Mouse (Mus musculus): ENCODE measurements around the gene Chga. TPM values are rescaled to one million over a fixed set of nuclear protein-coding genes. Genes with fewer than 3 reads are reported as not detected.

Chga gene
- total RNA-seq, 2 experiments from 2014 or later = 123 to 138 TPM

DNA sequence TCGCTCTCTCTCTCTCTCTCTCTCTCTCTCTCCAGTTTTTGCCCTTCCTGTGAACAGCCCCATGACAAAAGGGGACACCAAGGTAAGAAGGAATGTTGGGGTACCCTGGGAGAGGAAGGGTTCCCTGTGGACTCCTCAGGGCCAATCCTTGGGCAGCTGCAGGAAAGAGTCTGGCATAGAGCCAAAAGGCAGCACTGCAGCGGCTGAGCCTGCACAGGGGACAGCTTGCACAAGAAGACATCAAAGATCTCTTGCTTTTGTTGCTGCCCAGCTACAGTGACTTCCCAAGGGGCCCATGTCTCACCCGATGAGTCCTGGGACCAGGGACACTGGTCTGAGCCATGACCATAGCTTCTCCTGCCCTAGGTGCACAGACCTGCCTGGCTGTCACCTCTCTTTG, 1.1 kb downstream of the Chga start:
- no peak for DNase-seq (ENCODE audit: low spot score in 2 of 2)

DNA sequence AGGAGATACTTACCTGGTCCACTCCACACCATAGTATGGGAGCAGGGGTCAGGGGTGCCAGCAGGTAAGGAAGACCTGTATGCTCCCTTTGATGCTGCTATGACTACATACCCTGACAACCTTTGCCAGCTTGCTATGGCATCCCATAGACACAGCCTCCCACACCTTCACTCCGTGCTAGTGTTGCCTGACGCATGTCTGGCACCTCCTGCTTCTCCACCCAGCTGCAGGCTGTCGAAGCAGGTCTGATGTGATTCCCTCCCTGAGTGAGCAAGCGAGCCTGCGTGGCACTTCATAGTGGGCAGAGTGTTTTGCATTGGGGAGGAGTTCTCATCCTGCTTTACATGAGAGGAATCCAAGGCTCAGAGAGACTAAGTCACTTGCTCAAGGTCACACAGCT, 2.6 kb downstream of the Chga start:
- no peak for DNase-seq (ENCODE audit: low spot score in 2 of 2)

DNA sequence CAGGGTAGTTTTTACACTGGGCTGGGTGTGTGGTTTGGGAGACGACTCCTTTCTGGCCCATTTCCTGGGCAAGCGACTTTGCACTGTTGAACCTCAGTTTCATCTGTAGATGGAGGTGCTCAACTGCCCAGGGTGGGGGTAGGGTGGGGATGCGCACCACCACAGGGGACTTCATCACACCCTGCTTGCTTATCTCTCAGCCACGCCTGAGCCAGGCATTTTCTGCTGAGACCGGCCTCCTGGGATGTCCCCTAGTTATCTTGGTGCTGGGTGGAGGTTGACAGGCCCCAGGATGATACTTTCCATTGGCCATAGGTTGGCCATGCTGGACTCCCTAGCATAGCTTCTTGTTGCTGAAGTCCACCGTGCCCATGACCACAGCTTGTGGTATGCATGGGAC, 10.3 kb downstream of the Chga start:
- DNase-seq (ENCODE audit: low spot score in 2 of 2) = no peak

DNA sequence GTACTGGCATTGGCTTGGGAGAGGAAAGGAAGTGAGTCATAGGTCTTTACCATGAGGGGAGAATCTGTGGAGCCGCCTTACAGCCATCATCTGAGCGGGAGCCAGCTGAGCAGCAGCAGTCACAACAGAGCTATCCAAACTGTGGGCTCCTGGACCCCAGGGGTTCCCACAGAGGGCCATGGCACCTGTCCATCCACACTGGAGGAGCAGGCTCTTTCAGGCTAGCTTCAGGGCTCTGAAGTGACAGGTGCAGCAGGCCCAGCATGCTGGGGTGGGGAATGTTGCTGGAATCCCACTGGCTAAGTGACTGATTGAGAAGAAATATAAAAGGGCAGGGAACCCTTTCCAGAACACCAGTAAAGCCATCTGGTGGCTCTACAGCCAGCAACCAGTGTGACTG, 12.2 kb downstream of the Chga start:
- DNase-seq (ENCODE audit: low spot score in 2 of 2) = no peak

DNA sequence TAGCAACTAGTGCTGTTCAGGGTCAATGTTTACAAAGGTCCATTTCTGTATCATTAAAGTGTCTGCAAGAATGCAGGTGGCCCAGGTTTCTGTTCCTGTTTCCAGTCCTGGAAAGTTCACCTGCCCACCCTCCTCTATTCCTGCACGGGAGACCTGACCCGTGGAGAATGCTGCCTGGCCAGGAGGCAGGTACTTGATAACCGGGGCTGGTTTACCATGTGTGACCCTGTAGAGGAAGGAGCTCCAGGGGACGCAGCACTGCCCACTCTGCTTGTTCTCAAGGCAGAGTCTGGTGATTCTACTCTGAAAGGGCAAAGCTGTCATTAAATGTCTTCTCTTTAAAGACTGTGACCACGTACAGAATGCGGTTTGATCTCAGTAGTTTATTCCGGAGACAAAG, 13.4 kb downstream of the Chga start:
- no peak for DNase-seq (ENCODE audit: low spot score in 2 of 2)

DNA sequence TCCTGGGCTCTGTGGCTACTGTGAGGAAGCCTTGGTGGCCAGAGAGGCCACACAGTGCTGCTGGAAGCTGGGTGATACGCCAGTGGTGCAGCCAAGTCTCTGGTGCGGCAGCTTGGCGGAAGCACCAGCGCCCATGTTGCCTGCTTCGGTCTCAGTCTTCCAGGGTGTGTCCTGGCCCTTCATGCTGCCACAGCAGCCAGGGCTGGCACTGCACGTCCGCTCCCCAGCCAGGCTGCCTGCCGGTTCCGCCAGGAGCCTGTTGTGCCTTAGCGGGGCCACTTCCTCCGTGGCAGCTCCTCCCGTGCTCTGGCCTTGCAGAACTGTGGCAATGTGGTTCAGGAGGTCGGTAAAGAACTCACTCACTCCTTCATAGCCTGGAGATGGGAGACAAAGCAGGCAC, 15.3 kb downstream of the Chga start:
- DNase-seq (ENCODE audit: low spot score in 2 of 2) = no peak

DNA sequence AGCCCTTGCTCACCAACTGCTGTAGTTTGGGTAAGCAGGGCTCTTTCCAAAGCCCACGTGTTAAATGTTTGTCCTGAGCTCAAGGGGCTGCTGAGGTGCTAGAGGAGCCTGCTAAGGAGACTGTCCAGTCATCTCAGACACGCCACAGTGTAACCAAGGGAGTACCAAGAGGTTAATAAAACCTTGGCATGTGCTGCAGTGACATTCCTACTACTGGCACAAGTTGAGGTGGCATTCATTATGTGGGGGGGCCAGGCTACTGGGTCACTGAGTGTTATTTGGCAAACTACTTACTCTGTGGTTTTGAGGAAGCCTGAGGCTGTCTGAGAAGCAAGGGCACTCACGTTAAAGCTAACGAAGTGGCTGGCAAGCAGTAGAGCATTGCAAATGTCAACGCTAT, 16.0 kb downstream of the Chga start:
- DNase-seq (ENCODE audit: low spot score in 2 of 2) = no peak

DNA sequence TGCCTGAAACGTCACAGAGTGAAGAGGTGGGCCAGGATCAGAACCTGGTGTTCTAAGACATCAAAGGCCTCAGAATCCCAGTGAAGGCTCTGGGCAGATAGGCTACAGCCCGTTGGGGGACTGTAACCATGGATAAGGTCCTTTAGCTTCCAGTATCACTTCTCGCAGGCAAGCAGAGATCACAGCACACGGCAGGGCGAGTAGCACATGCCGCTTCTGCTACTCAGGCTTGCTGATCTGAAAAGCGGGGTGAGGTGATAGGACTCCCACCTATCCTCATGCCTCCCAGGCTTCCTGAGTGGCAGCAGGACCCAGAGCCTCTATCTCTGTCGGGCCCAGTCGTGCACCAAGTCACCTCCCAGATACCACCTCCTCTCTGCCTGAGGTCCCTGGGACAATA, 16.9 kb downstream of the Chga start:
- DNase-seq (ENCODE audit: low spot score in 2 of 2) = no peak

DNA sequence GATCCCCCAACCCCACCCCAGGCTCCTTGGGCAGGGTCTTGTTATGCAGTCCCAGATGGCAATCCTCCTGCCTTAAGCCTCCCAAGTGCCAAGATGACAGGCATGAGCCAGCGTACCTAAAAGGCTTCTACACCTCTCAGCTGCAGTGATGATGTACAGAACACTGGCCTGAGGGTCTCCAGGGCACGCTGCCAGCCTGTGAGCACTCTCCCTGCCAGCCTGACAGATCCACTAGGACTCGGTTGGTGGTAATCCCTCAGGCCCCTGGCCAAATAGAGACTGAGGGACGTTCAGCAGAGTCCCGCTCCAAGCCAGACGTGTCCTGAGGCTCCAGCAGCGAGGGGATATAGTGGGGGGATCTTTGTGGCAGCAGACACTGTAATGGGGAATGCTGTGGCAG, 18.3 kb downstream of the Chga start:
- DNase-seq (ENCODE audit: low spot score in 2 of 2) = no peak

DNA sequence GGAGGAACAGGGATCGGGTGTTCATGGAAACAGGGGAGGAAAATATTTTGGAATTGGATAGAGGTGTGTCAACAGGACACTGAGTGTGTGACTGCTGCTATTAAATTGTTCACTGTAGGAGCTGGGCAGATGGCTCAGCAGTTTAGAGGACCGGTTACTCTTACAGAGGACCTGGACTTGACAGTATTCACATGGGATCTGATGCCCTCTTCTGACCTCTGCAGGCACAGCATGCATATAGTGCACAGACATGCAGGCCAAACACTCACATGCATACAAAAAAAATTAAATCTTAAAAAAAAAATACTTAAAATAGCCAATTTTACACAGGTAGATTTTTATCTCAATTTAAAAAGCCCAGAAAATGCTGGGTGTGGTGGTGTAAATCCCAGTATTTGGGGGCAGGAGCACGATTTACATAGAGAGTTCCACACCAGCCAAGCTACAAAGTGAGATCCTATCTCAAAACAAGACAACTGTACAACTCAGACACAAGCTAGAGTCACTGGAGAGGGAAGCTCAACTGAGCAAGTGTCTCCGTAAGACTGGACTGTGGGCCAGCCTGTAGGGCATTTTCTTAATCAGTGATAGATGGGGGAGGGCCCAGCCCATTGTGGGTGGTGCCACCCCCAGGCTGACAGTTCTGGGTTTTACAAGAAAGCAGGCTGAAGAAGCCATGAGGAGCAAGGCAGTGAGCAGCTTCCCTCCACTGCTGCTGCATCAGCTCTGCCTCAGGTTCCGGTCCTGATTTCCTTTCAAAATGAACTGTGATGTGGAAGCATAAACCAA, 21.0 kb downstream of the Chga start:
- no peak for DNase-seq (ENCODE audit: low spot score in 2 of 2)

DNA sequence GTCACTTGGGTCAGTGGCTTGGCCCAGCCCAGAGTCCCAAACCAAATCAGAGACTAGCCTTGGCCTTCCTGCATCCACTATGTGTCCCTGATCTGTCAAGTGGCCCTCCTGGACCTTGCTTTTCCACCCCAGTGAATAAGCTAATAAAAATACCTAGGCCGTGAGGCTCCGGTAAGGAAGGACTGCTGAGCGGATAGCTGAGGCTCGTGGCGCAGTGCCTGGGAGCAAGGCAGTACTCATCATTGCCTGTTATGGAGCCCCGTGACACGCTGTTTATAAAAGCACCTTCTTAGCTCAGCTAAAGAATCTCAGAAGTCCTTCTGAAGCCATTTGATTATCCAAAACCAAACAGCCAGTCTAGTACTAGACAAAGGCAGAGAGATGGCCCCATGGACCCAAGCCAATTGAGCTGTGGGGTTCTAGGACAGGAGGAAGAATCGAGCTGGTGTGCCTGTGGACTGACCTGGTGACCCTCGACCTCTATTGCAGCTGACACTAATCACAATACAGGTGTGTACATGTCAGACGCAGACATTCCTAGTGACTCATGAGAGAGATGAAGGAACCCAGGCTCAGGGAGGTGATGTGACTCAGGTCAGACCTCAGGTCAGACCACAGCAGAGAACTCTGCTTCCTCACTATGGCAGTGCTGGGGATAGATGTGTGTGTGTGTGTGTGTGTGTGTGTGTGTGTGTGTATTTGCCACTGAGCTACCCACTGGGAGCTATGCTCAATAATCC, 22.1 kb downstream of the Chga start:
- no peak for DNase-seq (ENCODE audit: low spot score in 2 of 2)

DNA sequence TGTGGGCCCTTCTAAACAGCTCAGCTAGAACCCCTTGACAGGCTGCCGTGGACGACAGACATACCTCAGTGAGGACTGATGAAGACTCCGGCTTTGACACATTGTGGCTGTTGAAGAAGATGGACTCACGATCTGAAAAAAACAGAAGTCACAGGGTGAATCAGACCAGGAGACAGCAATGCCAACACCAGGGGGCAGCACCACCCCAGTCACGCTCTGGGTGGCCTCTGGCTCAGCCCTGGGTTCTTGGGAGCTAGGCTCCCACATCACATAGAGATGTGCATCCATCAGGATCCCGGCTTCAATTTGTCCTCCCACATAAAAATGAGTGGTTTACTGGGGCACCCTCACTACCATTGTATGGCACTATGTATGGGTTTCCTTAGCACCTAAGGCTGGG, 24.3 kb downstream of the Chga start:
- DNase-seq (ENCODE audit: low spot score in 2 of 2) = peak; percentile 36 to 86

DNA sequence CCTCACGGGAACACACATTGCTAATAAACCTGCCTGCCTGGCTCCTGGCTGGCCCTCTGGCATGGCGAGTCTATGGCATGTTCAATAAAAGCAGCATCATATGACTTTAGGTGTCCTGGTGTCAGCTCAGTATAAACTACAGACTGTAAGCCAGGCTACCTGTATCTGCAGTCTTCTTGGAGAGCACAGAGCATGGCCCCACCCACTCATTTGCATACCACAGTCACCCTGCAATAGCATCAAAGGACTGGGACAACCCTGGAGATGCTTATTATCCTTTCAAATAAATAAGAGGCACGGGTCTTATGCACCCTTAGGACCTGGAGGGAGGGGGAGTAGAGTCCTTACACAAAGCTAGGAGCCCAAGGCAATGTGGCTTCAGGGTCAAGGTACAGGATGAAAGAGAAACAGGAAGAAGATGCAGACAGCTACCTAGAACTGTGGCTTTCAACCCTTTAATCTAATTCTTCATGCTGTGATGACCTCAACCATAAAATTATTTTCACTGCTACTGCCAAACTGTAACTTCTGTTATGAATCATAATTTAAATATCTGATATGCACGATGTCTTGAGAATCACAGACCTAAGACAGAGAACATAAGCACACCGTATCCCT, 26.9 kb downstream of the Chga start:
- DNase-seq (ENCODE audit: low spot score in 2 of 2) = no peak

DNA sequence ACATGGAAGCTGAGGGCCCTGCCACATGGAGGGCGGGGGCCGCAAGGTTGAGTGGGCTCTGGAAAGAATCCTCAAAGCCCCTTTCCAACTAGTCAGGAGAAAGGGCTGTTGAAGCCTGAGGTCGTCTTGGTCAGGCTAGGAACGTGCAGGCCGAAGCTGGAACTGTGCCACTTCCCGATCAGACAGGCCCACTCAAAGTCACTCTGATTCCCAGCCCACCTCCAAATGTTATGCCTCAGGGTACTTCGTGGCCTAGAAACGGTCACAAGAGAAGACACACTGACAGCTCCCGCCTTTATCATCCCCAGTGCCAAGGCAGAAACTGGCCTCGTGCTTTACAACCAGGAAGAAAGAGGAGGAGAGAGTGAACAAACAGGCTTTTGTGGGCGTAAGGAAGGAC, 27.7 kb downstream of the Chga start:
- no peak for DNase-seq (ENCODE audit: low spot score in 2 of 2)

DNA sequence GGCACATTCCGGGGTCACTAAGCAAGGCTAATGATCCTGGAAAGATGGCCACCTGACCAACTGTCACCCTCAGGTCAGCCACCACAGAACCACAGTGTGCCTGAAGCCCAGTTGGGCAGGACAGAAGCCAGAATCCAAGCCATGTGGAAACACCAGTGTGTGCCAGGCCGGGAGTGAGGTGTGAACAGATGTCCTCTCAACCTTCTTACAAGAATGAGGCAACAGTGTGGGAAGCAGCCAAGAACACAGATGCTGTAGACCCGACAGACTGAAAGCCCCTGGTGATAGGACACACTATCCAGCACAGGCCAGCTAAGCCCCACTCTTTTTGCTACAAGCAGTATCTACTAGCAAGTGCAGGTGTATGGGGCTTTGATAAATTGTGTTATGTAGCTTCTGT, 30.6 kb downstream of the Chga start:
- peak in 1 of 2 experiments; percentile 43 for DNase-seq (ENCODE audit: low spot score in 2 of 2)

DNA sequence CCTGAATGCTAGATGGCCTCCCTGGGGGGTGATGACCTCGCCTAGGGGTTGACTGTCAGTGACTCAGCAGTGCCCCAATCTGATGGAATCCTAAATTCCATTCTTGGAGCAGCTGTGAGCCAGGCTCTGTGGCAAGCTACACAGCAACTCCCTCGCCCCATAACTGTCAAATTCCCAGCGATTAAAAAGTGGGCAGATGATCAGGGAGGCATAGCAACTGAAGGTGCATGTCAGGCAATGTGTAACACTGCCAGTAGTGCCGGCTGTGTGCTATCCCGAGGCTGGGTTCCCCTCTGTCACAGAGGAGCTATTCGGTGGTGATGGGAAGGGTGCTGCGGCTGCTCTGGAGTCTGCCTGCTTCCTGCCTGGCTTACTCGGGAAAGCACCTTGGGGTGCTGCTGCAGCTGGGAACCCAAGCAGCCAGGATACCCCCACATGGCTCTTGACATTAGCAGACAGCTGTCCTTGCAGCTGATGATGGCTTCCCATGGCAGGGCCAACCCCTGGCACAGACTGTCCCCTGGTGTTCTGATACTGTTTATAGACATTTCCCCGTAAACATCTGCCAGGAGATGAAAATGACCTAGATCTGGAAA, 31.6 kb downstream of the Chga start:
- DNase-seq (ENCODE audit: low spot score in 2 of 2) = peak; percentile 50 to 76

DNA sequence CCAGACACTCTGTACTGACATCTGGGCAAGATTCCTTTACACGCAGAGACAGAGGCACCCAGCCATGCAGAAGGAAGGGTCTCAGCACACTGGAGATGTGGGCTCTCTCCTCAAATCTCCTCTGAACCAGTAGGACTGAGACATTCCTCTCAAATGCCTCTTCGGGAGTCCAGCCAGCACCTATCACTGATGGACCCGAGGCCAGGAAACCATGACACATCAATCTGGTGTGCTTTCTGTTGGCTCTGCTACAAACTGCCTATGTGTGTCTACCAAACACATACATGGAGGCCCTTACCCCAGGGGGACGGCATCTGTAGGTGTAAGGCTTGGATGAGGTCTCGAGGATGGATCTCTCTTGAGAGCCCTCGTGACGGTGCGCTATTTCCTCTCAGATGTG, 32.3 kb downstream of the Chga start:
- no peak for DNase-seq (ENCODE audit: low spot score in 2 of 2)

DNA sequence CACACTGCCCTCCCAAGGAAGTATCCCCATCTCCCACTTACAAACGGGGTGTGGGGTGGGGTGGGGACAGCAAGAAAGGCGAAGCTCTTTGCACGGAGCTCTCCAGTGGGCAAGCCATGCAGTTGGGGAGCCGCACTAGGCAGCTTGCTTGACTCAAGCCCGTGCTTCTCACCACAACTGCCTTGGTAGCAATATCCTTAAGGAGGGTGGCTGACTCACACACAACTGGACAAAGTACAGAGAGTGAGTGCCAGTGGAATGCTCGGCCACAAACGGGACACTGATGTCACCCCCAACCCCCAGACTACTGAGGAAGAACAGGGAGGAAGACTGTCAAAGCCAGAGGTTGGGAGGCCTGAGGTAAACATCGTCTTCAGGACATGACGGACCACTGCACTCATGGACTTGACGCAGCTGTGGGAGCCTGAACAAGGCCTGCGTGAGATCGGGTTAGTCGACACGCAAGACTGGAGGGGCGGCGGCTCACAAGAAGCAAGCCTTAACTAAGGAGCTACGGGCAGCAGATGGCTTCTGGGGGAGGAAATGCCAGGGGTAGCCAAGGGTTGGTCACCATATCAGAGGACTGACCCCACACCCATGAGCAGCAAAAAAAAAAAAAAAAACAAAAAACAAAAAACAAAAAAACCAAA, 36.1 kb downstream of the Chga start:
- DNase-seq (ENCODE audit: low spot score in 2 of 2) = no peak

DNA sequence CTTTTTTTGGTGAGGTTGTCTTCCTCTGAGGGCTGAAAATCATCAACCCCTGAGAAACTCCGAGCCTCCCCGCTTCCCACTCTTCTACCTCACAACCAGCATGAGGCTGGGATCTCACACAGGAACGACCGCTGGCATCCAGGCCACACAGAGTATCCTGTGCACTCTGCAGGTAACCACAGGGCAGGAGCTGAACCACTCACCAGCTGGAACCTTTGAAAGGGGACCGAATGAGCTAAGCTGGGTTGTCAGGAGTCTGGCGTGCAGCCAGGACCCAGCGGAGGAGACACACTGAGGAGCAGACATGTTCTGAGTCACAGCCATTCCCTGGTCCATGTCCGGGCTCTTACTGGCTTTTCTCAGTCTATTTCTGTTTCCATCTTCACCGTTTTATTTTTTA, 38.9 kb downstream of the Chga start:
- peak; percentile 35 to 52 for DNase-seq (ENCODE audit: low spot score in 2 of 2)

DNA sequence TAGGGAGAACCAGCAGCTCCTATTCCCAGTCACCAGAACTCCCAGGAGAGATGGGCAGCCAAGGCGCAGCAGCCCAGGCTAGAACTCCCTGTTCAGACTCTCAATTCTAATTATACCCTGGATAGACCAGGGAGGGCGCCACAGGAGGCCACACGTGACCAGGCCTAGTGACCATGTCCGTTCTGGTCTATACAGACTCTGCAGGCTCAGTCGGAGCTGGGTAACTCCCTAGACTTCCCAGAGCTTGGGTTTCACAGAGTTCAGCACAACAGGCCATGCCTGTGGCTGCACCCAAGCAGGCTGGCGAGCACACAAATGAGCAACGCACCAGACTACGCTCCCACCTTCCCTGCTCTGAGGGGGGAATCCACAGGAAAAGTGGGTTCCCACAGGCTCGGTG, 39.9 kb downstream of the Chga start:
- no peak for DNase-seq (ENCODE audit: low spot score in 2 of 2)

DNA sequence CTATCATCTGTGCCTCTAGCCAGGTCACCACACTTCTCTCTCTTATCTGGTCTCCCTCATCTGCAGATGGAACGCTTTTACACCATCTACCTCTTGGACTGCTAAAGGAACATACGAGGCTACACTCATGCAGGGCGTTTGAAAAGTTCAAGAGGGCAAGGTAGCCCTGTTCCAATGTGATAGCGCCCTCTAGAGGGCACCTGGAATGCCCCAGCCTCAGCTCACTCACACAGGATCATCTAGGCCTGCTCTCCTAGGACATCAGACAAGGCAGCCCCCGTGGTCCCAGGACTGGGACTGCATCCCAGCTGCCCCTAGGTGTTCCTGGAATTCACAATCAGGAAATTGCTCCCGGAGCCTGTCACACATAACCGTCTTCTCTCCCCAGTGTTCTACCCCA, 41.6 kb downstream of the Chga start:
- no peak for DNase-seq (ENCODE audit: low spot score in 2 of 2)

DNA sequence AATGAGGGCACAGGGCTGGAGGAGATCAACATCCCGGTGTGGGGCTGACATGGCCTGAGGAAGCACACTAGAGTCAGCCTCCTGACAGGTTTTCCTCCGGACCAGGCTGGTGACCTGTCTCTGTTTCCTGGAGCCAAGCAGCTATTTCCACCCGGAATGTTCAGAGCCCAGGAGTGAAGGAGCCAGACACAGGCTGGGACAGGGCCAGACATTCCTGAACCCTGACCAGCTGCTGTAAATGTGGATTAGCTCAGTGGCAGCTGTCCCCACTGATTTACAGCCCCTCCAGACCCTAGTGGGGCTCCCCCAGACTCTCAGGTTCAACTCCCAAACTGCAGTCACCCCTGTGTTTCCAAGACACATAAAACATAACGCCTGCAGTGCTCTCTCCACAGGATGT, 42.7 kb downstream of the Chga start:
- no peak for DNase-seq (ENCODE audit: low spot score in 2 of 2)

Data from layer of hippocampus, adult 18-20 months (tissue).